Mouse (Mus musculus) adrenal gland, postnatal 10 days (tissue): Measurements from ENCODE around the gene Oxtr. TPM values are rescaled to one million over a fixed set of nuclear protein-coding genes. Genes with fewer than 3 reads are reported as not detected.
A peak's percentile ranks its signal among the peaks of the same experiment; 100 is the strongest.

ENCODE experiments used
- DNase-seq: peaks from one replicate; pipeline ENCODE4 v3.0.0; 2021; ENCODE audit warnings: mixed read lengths
- total RNA-seq, 2 experiments: library from RNA; stranded (reverse); gene quantifications; 2 replicates each; pipeline ENCODE4 v1.2.3; 2021

Oxtr gene
- total RNA-seq, 2 experiments from 2014 or later = 38.6 to 39.8 TPM

GRCm38 (mm10) chr6:112488821-112489180, 942 bp downstream of the Oxtr start:
- DNase-seq = peak; percentile 67

- DNase-seq = no peak
These were observed 1.8 kb downstream of the Oxtr start for GRCm38 (mm10) chr6:112487993-112488392.

- peak; percentile 62 for DNase-seq
These were observed 5.4 kb downstream of the Oxtr start for GRCm38 (mm10) chr6:112484316-112484715.

- no peak for DNase-seq
These were observed 9.9 kb downstream of the Oxtr start for GRCm38 (mm10) chr6:112479861-112480260.

- DNase-seq = no peak
These were observed 18.1 kb downstream of the Oxtr start for GRCm38 (mm10) chr6:112471644-112472043.

- DNase-seq = no peak
These were observed 23.7 kb downstream of the Oxtr start for GRCm38 (mm10) chr6:112466001-112466400.

- no peak for DNase-seq
These were observed 24.3 kb downstream of the Oxtr start for GRCm38 (mm10) chr6:112465441-112465840.

GRCm38 (mm10) chr6:112463331-112463730, 26.4 kb downstream of the Oxtr start:
- DNase-seq = no peak

- DNase-seq = no peak
These were observed 28.3 kb downstream of the Oxtr start for GRCm38 (mm10) chr6:112461459-112461858.

- no peak for DNase-seq
These were observed 30.4 kb downstream of the Oxtr start, which contains the start of gene Cav3 for GRCm38 (mm10) chr6:112459341-112459749. TSS of gene Cav3 (plus strand) at chr6:112459505.

GRCm38 (mm10) chr6:112445675-112446074, 44.1 kb downstream of the Oxtr start:
- no peak for DNase-seq

GRCm38 (mm10) chr6:112426018-112426732, 63.6 kb downstream of the Oxtr start:
- no peak for DNase-seq

- peak; percentile 16 for DNase-seq
These were observed 65.8 kb downstream of the Oxtr start for GRCm38 (mm10) chr6:112423746-112424501.

Other genes starting within 250 kb of the Oxtr start
- 10 to 100 TPM; 12.8 to 18.1 TPM for gene Lmcd1, start 216.2 kb downstream of the Oxtr start, total RNA-seq
- gene Ssu2, start 101.9 kb downstream of the Oxtr start, total RNA-seq = 1 to 10 TPM; 2.3 to 3.0 TPM
- 10 to 100 TPM in 1 of 2 experiments, 1 to 10 TPM in 1; 4.2 to 11.3 TPM for gene Cav3, start 30.4 kb downstream of the Oxtr start, total RNA-seq
- gene Rad18, start 206.7 kb upstream of the Oxtr start, total RNA-seq = 10 to 100 TPM in 1 of 2 experiments, 1 to 10 TPM in 1; 9.7 to 10.1 TPM